Mouse (Mus musculus): ENCODE measurements around the gene Zfp692. TPM values are rescaled to one million over a fixed set of nuclear protein-coding genes. Genes with fewer than 3 reads are reported as not detected.

Gene Zfp692
- total and polyA plus RNA-seq, 3 experiments, result 25.7 to 38.0 TPM; not detected in 1

- TF ChIP-seq EP300 (IDR thresholded peaks at IDR 0.05; ENCODE audit: low read depth in 1 of 2, low read length in 2 of 2) (peak; percentile 97 to 98), RCOR1 (IDR thresholded peaks at IDR 0.05; ENCODE audit: low read depth, low read length) (peak; percentile 92), SIN3A (IDR thresholded peaks at IDR 0.05; ENCODE audit: low read length) (peak; percentile 94), TCF12 (IDR thresholded peaks at IDR 0.05; ENCODE audit: low read depth, low read length) (peak; percentile 99), CHD1 (IDR thresholded peaks at IDR 0.05; ENCODE audit: low read depth, low read length) (no peak), MXI1 (IDR thresholded peaks at IDR 0.05; ENCODE audit: low read depth, low read length) (peak; percentile 96), MEF2A (IDR thresholded peaks at IDR 0.05; ENCODE audit: extremely low read depth, insufficient replicate concordance, low read depth, low read length, poor library complexity, severe bottlenecking) (no peak), MYB (IDR thresholded peaks at IDR 0.05; ENCODE audit: low read depth, low read length) (peak; percentile 77), MAX (IDR thresholded peaks at IDR 0.05; ENCODE audit: low read length) (peak; percentile 79), ZNF384 (IDR thresholded peaks at IDR 0.05; ENCODE audit: low read depth, low read length) (no peak), POLR2AphosphoS2 (IDR thresholded peaks at IDR 0.05; ENCODE audit: low read length) (0 out of 2 replicates have a peak, but pooled peaks have one; percentile 43), ZC3H11A (IDR thresholded peaks at IDR 0.05; ENCODE audit: low read depth, low read length) (peak; percentile 47)
Measured at GRCm38 (mm10) chr11:58352681-58353548, 46.0 kb downstream of the Zfp692 start (continued).

GRCm38 (mm10) chr11:58353709-58354108, 46.8 kb downstream of the Zfp692 start:
- TF ChIP-seq BHLHE40 (IDR thresholded peaks at IDR 0.05; ENCODE audit: borderline replicate concordance, low read depth, low read length), result no peak
- TF ChIP-seq POLR2AphosphoS2 (IDR thresholded peaks at IDR 0.05; ENCODE audit: low read length), result no peak
- TF ChIP-seq TCF12 (IDR thresholded peaks at IDR 0.05; ENCODE audit: low read depth, low read length), result no peak
- TF ChIP-seq KAT2A (conservative IDR thresholded peaks at IDR 0.05; ENCODE audit: low read depth, low read length), result no peak
- TF ChIP-seq UBTF (IDR thresholded peaks at IDR 0.05; ENCODE audit: borderline replicate concordance, insufficient read depth, low read depth, low read length), result no peak
- no peak for TF ChIP-seq NELFE (IDR thresholded peaks at IDR 0.05; ENCODE audit: low read depth, low read length)
- no peak for TF ChIP-seq MAX (IDR thresholded peaks at IDR 0.05; ENCODE audit: low read length)
- no peak for TF ChIP-seq CTCF (IDR thresholded peaks at IDR 0.05 in 2 of 3, conservative IDR thresholded peaks at IDR 0.05 in 1 of 3; ENCODE audit: control insufficient read depth in 1 of 3, insufficient read depth in 1 of 3, low read depth in 2 of 3, low read length in 3 of 3, poor library complexity in 1 of 3, severe bottlenecking in 1 of 3)
- TF ChIP-seq MYB (IDR thresholded peaks at IDR 0.05; ENCODE audit: low read depth, low read length), result no peak
- TF ChIP-seq MEF2A (IDR thresholded peaks at IDR 0.05; ENCODE audit: extremely low read depth, insufficient replicate concordance, low read depth, low read length, poor library complexity, severe bottlenecking), result no peak
- TF ChIP-seq TBP (IDR thresholded peaks at IDR 0.05; ENCODE audit: low read depth, low read length), result no peak
- no peak for TF ChIP-seq CHD2 (IDR thresholded peaks at IDR 0.05; ENCODE audit: low read length)
- no peak for TF ChIP-seq ZNF384 (IDR thresholded peaks at IDR 0.05; ENCODE audit: low read depth, low read length)
- no peak for TF ChIP-seq ETS1 (IDR thresholded peaks at IDR 0.05; ENCODE audit: low read depth, low read length)
- TF ChIP-seq MAZ (IDR thresholded peaks at IDR 0.05; ENCODE audit: low read depth, low read length), result no peak
- TF ChIP-seq POLR2AphosphoS5 (IDR thresholded peaks at IDR 0.05; ENCODE audit: borderline replicate concordance, low read depth, low read length), result no peak
- no peak for TF ChIP-seq ZC3H11A (IDR thresholded peaks at IDR 0.05; ENCODE audit: low read depth, low read length)
- no peak for TF ChIP-seq HCFC1 (IDR thresholded peaks at IDR 0.05; ENCODE audit: low read depth, low read length)
- no peak for TF ChIP-seq MAFK (IDR thresholded peaks at IDR 0.05; ENCODE audit: borderline replicate concordance, low read depth, low read length)
- TF ChIP-seq CHD1 (IDR thresholded peaks at IDR 0.05; ENCODE audit: low read depth, low read length), result no peak
- DNase-seq (ENCODE audit: low read depth, low spot score), result peak; percentile 52
- Histone ChIP-seq H3K79me2 (ENCODE audit: control insufficient read depth, insufficient read depth, low read length, poor library complexity) (no peaks in the 10 kb centered on the region), H3K36me3 (ENCODE audit: control insufficient read depth in 1 of 2, insufficient read depth in 2 of 2, low read length in 2 of 2) (peaks cover 0 to 32% of the 10 kb centered on the region in 2 experiments; a peak in 2 of 4 replicates), H3K27me3 (ENCODE audit: control insufficient read depth in 1 of 2, insufficient read depth in 2 of 2, low read length in 2 of 2) (no peaks in the 10 kb centered on the region), H3K4me1 (ENCODE audit: control insufficient read depth in 1 of 2, insufficient read depth in 2 of 2, low read length in 2 of 2) (peaks cover 17 to 53% of the 10 kb centered on the region in 2 experiments), H3K9me3 (replicated peaks; ENCODE audit: insufficient read depth, low read length) (no peaks in the 10 kb centered on the region), H3K27ac (ENCODE audit: control insufficient read depth, low read depth, low read length) (peak overlapping the region; percentile 84), H3K9ac (ENCODE audit: control insufficient read depth, low read depth, low read length, poor library complexity, severe bottlenecking) (peak overlapping the region; percentile 18), H3K4me3 (ENCODE audit: control insufficient read depth in 1 of 2, insufficient read depth in 1 of 2, low read depth in 2 of 2, low read length in 2 of 2) (peak overlapping the region in 1 of 2 experiments; percentile 15; a peak in 2 of 4 replicates)

Data from MEL (cell line).